In the genomic region with DNA sequence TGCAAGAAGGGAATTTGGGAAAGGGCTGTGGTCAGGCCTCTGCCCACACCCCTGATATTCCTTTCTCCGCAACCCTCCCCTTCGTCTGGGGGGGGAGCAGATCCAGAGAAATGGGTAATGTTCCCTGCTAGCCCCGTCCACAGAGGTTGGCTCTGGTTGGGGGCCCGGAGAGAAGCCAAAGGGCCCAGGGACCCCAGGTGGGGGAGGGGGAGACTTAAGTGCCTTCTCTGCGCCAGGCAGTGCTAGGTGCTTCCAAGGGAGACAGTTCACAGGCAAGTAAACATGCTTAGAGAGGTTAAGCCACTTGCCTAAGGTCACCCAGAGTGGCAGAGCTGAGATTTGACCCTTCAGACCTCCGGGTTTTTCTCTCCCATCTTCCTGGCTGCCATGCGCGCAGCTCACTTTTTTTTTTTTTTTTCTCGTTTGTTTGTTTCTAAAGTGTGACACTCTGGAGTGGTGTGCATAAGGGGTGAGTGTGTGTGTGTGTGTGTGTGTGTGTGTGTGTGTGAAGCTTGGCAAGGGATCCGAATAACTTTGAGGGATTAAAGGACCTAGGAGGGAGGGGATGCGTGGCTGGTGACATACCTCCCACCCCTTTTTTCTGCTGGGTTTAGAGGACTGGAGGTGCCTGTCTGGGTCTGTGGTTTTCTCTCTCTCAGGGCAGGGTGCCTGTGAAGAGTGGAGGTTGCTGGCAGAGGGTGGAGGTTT, we compare ENCODE assay signal across 9 mouse cellular contexts. TPM values are rescaled to one million over a fixed set of nuclear protein-coding genes. Genes with fewer than 3 reads are reported as not detected.
DNase-seq lines count a peak whose midpoint lies in the region; ATAC-seq and TF ChIP-seq lines count a peak whose summit lies in the region.
"Had no signal": no experiment of that assay in that cellular context is flagged by ENCODE, and none has a peak within 500 bp of the region (broad histone marks: within the 10 kb centered on the region; RNA-seq: fewer than 3 reads in every experiment).

No protein-coding gene starts in this region.

- no peaks in the 10 kb centered on the region for H3K27me3 ChIP-seq in C2C12 (ENCODE audit: control insufficient read depth, insufficient read depth, insufficient read length)
- H3K27me3 ChIP-seq in embryonic facial prominence, embryonic 14.5 days (replicated peaks; ENCODE audit: control insufficient read depth, insufficient read depth, low read length) = no peaks in the 10 kb centered on the region
- H3K27me3 ChIP-seq in liver, embryonic 15.5 days = peaks cover 10% of the 10 kb centered on the region

- 24% methylated on average over 11 of the region's 11 CpGs for WGBS in embryonic facial prominence, embryonic 14.5 days
- 49% methylated on average over 11 of the region's 11 CpGs for WGBS in liver, embryonic 15.5 days (ENCODE audit: insufficient replicate concordance)

- no peak overlapping the region for H3K4me3 ChIP-seq in C2C12 (ENCODE audit: insufficient read depth, poor library complexity, severe bottlenecking)
- H3K4me3 ChIP-seq in embryonic facial prominence, embryonic 14.5 days (ENCODE audit: low read depth, low read length) = no peak overlapping the region
- H3K4me3 ChIP-seq in liver, embryonic 15.5 days (replicated peaks) = no peak overlapping the region

- TF ChIP-seq CTCF in C2C12 (IDR thresholded peaks at IDR 0.05; ENCODE audit: control insufficient read depth, insufficient read depth, insufficient read length) = no peak

- H3K36me3 ChIP-seq in C2C12 (ENCODE audit: control insufficient read depth, insufficient read depth) = peaks cover 10% of the 10 kb centered on the region
- H3K36me3 ChIP-seq in embryonic facial prominence, embryonic 14.5 days (ENCODE audit: control insufficient read depth, insufficient read depth, low read length) = peaks cover 9% of the 10 kb centered on the region; the same call in 1 of the 2 replicates
- no peaks in the 10 kb centered on the region for H3K36me3 ChIP-seq in liver, embryonic 15.5 days (replicated peaks)

- H3K9me3 ChIP-seq in embryonic facial prominence, embryonic 14.5 days (ENCODE audit: control insufficient read depth, low read length) = no peaks in the 10 kb centered on the region
- no peaks in the 10 kb centered on the region for H3K9me3 ChIP-seq in liver, embryonic 15.5 days (replicated peaks)

- H3K79me2 ChIP-seq in C2C12 (ENCODE audit: control insufficient read depth, insufficient read depth) = peaks cover 98% of the 10 kb centered on the region

- ATAC-seq in embryonic facial prominence, embryonic 14.5 days (ENCODE audit: low read depth) = no peak
- no peak for ATAC-seq in liver, embryonic 15.5 days (ENCODE audit: insufficient read depth)

- H3ac ChIP-seq in C2C12 (ENCODE audit: control insufficient read depth, insufficient read length, low read depth) = peak overlapping the region; percentile 51

- peaks cover 81% of the 10 kb centered on the region for H3K79me3 ChIP-seq in C2C12 (ENCODE audit: low read depth)

- H3K4me1 ChIP-seq in embryonic facial prominence, embryonic 14.5 days (ENCODE audit: control insufficient read depth, insufficient read depth, low read length) = peaks cover 68% of the 10 kb centered on the region
- peaks cover 96% of the 10 kb centered on the region for H3K4me1 ChIP-seq in liver, embryonic 15.5 days (replicated peaks)

- intact Hi-C loops in left cerebral cortex, postnatal 25 days (cut with DNase I) = no loop called here

- peak overlapping the region; percentile 84 for H3K4me2 ChIP-seq in embryonic facial prominence, embryonic 14.5 days (ENCODE audit: low read depth, low read length)
- H3K4me2 ChIP-seq in liver, embryonic 15.5 days = peak overlapping the region; percentile 68

- peak overlapping the region; percentile 53; the same call in 1 of the 2 replicates for H3K9ac ChIP-seq in embryonic facial prominence, embryonic 14.5 days (ENCODE audit: low read depth, low read length)
- no peak overlapping the region for H3K9ac ChIP-seq in liver, embryonic 15.5 days

- H3K27ac ChIP-seq in embryonic facial prominence, embryonic 14.5 days (replicated peaks; ENCODE audit: low read depth, low read length) = peak overlapping the region; percentile 98
- H3K27ac ChIP-seq in liver, embryonic 15.5 days (replicated peaks) = peak overlapping the region; percentile 65

- peak; percentile 92 for DNase-seq in heart, adult 11 months
- DNase-seq in heart, adult 8-10 months (ENCODE audit: low spot score) = no peak
- DNase-seq in embryonic facial prominence, embryonic 14.5 days (ENCODE audit: low spot score) = peak; percentile 57
- no peak for DNase-seq in left cerebral cortex, postnatal 25 days (ENCODE audit: low spot score in 2 of 2)
- DNase-seq in adrenal gland, postnatal 4 days (ENCODE audit: low spot score in 2 of 2) = no peak
- no peak for DNase-seq in frontal cortex, postnatal 36 days (ENCODE audit: low spot score in 2 of 2)

TF ChIP-seq in C2C12, 6 proteins besides CTCF, POLR2A, EP300 and RAD21:
- TF ChIP-seq CEBPB (IDR thresholded peaks at IDR 0.05; ENCODE audit: low read depth) = no peak
- no peak for TF ChIP-seq USF1 (IDR thresholded peaks at IDR 0.05; ENCODE audit: low read depth)
- TF ChIP-seq MYOD1 (IDR thresholded peaks at IDR 0.05; ENCODE audit: control insufficient read depth, insufficient read length, low read depth) = no peak
- TF ChIP-seq MAX (IDR thresholded peaks at IDR 0.05) = no peak
- TF ChIP-seq MYOG (IDR thresholded peaks at IDR 0.05; ENCODE audit: control insufficient read depth, extremely low read depth, insufficient read length) = no peak
- no peak for TF ChIP-seq FOSL1 (IDR thresholded peaks at IDR 0.05; ENCODE audit: insufficient read depth, low read length, poor library complexity, severe bottlenecking)

RNA-seq across cellular contexts. Expression of a gene that starts 17.4 kb away (rescaled TPM):
- 10 to 100 TPM; 10.8 to 13.5 (median 11.9) TPM for total RNA-seq in heart, adult 8-10 months (2022)
- polyA plus RNA-seq in C2C12 (2012; fragmentation: generic; extraction: Trizol) = 31.9 TPM
- polyA plus RNA-seq in embryonic facial prominence, embryonic 14.5 days (2014; fragmentation: Nextera tagmentation; extraction: Ambion mirVana) = 46.4 and 50.3 TPM in 2 replicates
- polyA plus RNA-seq in liver, embryonic 15.5 days (2015; fragmentation: Nextera tagmentation; extraction: Ambion mirVana) = 4.4 and 4.5 TPM in 2 replicates
- 10 to 100 TPM in 1 of 2 experiments, 1 to 10 TPM in 1; 9.4 to 12.1 TPM for total RNA-seq in left cerebral cortex, postnatal 25 days (2021)
- 10 to 100 TPM; 46.4 to 50.6 TPM for total RNA-seq in adrenal gland, postnatal 4 days (2021)

RNA-seq across cellular contexts. Expression of a gene that starts 37.5 kb away (rescaled TPM):
- under 1 TPM; 0.16 to 0.49 (median 0.25) TPM for total RNA-seq in heart, adult 8-10 months (2022)
- polyA plus RNA-seq in C2C12 (2012; fragmentation: generic; extraction: Trizol) = 24.1 TPM
- polyA plus RNA-seq in embryonic facial prominence, embryonic 14.5 days (2014; fragmentation: Nextera tagmentation; extraction: Ambion mirVana) = 22.7 and 23.0 TPM in 2 replicates
- 54.6 and 58.0 TPM in 2 replicates for polyA plus RNA-seq in liver, embryonic 15.5 days (2015; fragmentation: Nextera tagmentation; extraction: Ambion mirVana)
- total RNA-seq in left cerebral cortex, postnatal 25 days (2021) = under 1 TPM; 0.21 to 0.60 TPM
- 1 to 10 TPM; 7.5 to 9.1 TPM for total RNA-seq in adrenal gland, postnatal 4 days (2021)

RNA-seq across cellular contexts. Expression of a gene that starts 37.8 kb away (rescaled TPM):
- under 1 TPM in 1 of 4 experiments, not detected in 3; 0.44 TPM for total RNA-seq in heart, adult 8-10 months (2022)
- not detected for polyA plus RNA-seq in C2C12 (2012; fragmentation: generic; extraction: Trizol)
- polyA plus RNA-seq in embryonic facial prominence, embryonic 14.5 days (2014; fragmentation: Nextera tagmentation; extraction: Ambion mirVana) = 0.34 and 0.56 TPM in 2 replicates
- not detected in 2 replicates for polyA plus RNA-seq in liver, embryonic 15.5 days (2015; fragmentation: Nextera tagmentation; extraction: Ambion mirVana)
- total RNA-seq in left cerebral cortex, postnatal 25 days (2021) = 1 to 10 TPM; 2.9 to 3.0 TPM
- 1 to 10 TPM in 1 of 2 experiments, under 1 TPM in 1; 0.50 to 1.0 TPM for total RNA-seq in adrenal gland, postnatal 4 days (2021)
- total RNA-seq: MEL had no signal

Comparison
In these comparisons a context has a peak if more than half of its experiments do, and no peak if none do; other contexts are left out.
1. DNase-seq: peak in heart, adult 11 months (single experiment) and embryonic facial prominence, embryonic 14.5 days (single experiment); none in heart, adult 8-10 months (single experiment), left cerebral cortex, postnatal 25 days (0 of 2), adrenal gland, postnatal 4 days (0 of 2) and frontal cortex, postnatal 36 days (0 of 2).
2. RNA of a gene that starts 37.5 kb away (total RNA-seq): 7.5 to 9.1 TPM in adrenal gland, postnatal 4 days; 0.21 to 0.60 TPM in left cerebral cortex, postnatal 25 days and 0.16 to 0.49 TPM in heart, adult 8-10 months; every median in the first group is over 4 times any median in the second.